Mouse (Mus musculus): ENCODE measurements around the gene D930020B18Rik.

- TF ChIP-seq CTCF (IDR thresholded peaks at IDR 0.05; ENCODE audit: control insufficient read depth, insufficient read depth, insufficient replicate concordance, low read depth, low read length) (no peak), POLR2A (IDR thresholded peaks at IDR 0.05; ENCODE audit: control insufficient read depth, low read depth, low read length) (no peak)
Measured at GRCm38 (mm10) chr10:121634159-121634558, 7.2 kb upstream of the D930020B18Rik start.
